Mouse (Mus musculus) thymus, postnatal 14 days (tissue): Measurements from ENCODE around the gene Prdm10.
A peak's percentile ranks its signal among the peaks of the same experiment; 100 is the strongest.

ENCODE experiments used
- DNase-seq: peaks from one replicate; pipeline ENCODE4 v3.0.0; 2021

Prdm10 gene

DNA sequence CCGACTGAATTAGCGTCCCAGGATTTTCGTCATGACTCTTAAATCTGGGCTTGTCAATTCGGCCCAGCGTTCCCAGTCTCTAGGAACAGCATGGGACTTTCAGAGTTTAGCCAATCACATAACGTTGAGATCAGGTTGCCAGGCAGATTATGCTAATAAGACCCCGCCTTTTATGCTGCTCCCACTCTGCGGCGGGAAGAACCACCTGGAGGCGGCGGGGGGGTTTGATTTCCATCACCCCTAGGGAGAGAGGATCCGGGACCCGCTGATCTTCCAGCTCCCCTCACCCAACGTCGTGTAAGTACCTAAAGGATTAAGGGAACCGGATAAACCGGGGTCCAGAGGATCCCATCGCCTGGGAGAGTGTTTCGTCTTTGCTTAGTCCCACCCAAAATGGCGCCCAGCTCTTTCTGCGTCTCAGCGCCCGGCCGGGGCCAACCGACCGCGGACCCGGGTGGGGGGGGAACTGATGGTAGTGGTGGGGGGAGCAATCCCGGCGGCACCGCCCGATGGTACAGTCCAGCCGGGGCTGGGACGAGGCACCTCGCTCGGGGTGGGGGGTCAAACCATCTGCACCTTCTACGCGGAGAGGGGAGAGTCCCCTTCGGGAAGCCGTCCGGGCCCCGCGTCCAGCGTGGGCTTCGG lies at the start of gene Prdm10:
Prdm10 (plus strand) TSS at position 173 of the 645 bp plus-strand sequence.
- peak; percentile 95 for DNase-seq

DNA sequence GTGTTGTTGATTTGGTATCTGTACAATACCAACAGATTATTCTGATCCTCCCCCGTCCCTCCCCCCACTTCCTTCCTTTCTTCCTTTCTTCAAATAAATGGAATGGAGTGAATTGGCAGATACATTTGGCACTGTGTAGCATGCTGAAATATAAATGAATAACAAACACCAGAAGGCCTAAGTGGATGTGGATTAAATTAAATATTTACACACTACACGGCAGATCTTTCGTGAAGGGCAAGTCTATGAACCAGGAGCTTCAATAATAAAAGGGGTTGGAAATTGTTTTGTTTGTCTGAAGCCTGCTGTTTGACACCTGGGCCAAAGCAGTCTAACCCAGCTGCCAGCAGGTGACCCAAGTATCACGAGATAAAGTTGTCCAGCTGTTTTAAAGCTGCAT lies 45.3 kb upstream of the Prdm10 start:
- DNase-seq = no peak

DNA sequence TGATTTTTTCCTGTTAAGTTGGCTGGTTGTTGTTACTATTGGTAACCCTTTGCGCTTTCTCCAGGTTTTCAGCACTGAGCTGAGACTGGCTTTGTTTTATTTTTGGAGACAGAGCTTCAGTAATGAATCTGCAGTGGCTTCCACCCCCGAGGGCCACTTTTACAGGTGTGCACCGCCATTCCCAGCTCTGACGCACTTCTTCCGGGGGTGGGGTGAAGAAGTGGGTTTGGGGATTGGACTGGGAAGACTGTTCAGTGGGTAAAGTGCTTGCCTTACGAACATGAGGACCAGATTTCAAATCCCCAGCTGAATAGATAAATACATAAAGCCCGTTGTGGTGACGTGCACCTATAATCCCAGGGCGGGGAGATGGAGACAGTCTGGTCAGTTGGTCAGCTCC lies 44.8 kb upstream of the Prdm10 start:
- DNase-seq = no peak

DNA sequence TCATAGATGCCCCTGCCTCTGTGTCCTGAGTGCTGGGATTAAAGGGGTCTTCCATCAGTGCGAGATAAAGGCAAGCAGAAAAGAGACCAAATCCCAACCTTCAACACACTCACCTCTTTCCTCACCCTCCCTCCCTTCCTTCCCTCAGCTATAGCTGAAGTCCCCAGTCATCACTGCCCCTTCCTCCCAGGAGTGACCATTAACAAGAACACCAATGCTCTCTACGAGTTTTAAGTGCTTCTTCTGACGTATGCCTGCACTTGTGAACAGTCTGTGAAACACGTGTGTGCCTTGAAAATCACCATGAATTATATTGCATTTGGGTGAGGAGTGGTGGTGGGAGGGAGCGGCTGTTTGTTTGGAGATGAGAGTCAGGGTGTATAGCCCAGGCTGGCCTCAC lies 44.3 kb upstream of the Prdm10 start:
- no peak for DNase-seq

DNA sequence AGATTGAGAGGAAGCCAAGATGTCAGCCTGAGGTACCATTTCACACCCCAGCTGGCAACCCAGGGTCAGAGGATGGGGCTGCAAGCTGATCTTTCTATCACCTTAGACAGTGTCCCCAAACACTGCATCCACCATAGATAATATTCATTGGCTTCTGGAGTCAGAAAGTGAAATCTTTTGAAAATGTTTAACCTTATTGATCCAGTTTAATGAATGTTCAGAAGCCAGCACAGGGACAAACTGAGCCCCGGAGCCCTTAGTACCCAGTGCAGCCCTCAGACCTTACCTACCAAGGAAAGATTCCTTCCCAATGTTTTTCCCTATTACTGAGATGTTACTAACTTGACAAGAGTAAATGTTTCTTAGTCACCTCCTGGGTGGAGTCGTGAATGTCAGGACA lies 41.8 kb upstream of the Prdm10 start:
- no peak for DNase-seq

DNA sequence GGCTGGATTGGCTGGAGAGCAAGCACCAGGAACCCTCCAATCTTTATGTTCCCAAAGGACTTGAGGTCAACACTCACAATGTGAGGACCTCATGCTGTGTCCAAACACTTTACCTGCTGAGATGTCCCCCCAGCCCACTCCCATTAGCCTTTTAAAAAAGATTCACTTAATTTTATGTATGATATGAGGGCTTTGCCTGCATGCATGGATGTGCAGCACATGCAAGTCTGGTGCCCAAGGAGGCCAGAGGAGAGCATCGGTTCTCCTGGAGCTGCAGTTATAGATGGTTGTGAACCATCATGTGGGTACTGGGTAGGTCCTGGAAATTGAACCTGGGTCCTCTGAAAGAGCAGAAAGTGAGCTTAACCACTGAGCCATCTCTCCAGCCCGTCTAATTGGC lies 40.8 kb upstream of the Prdm10 start:
- DNase-seq = no peak

DNA sequence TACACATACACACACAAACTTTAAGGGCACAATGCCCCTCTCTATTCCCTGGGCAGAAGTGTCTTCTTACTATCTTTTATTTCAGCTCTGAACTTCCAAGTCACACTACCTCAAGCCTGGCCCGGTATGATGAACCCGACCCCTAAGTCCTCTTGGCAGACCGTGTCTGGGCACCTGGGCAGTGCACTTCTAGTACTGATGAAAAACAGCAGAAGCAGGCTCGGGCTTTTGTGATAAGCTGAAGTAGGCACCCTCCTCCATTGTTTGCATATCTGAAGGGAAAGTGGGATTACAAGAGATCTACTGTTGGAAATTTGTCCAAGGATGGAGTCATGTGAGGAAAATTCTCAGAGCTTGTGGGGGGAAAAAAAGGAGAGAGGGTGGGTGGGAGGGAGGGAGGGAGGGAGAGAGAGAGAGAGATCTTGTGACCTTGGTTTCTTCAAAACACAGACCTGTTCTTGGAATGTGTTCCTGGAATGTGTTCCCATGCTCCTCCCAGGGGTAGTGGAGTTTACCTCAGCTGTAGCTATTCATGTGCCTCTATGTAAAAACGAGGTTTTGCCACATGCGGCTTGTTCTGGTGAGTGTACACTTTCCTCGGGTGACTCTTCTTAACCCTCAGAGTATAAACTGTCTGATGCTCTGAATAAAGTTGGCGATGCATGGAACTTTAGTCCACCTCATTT lies 39.7 kb upstream of the Prdm10 start:
- DNase-seq = no peak

DNA sequence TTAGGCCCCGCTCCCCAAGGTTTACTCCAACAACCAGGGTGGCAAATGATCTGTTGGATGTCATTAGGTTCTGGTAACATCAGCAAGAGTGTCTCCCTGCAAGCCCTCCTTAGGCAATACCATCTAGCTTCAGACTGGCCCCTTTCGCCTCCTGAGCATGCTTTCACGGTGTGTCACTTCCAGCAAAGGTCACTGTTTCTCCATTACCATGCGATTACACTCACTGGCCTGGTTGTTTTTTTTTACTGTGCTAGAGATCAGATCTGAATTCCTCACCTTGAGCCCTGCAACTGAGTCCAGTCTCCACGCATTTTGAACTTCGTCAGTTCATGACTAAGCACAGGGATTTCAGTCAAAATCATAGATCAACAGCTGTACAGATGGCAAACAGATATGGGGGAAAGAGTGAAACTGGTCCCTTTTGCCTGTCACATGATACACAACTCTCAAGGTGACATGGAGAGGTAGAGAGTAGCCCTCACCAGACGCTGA lies 39.1 kb upstream of the Prdm10 start:
- DNase-seq = no peak

DNA sequence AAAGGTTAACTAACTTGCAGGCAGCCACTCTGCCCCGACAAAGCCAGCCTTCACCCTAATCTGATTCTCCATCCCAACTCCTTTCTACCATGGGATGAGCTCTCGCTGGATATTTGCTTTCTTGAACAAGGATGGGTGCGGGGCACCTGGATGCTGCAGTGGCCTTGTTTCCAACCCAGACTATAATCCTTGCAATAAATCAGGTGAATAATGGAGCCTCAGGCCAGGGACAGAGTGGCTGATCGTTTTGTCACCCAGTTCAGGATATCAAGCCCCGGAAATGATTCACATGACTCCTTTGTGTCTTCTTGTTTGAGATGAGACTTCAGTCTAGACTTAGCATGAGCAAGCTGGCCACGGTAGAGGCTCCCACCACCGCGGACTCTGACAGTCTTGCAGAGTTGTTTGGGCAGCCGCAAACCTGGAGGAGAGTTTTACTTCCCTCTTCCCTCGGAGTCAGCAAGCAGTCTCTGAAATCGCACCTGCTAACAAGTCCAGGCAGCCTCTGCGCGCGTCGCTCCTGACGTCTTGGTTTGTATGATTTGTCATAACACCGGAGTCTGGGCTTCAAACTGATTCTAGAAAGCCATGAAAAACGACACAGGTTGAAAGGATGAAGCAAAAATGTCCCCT lies 36.9 kb upstream of the Prdm10 start:
- no peak for DNase-seq

DNA sequence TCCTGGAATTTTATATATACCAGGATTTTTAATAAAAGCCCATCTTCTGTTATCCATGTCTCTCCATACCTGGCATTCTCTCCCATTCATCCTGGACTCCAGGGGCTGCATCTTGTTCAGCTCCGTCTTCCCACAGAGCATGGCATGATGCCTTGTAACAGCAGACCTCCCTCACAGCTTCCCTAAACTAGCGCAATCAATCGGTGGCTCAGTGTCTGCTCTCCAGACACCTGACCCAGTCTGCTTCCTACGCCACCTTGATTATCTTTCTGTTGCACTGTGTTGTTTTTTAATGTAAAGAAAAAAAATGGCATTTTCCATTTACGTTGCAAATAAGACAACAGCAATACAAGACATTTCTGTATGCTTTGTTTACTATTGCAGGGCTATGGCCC lies 36.4 kb upstream of the Prdm10 start:
- DNase-seq = no peak

DNA sequence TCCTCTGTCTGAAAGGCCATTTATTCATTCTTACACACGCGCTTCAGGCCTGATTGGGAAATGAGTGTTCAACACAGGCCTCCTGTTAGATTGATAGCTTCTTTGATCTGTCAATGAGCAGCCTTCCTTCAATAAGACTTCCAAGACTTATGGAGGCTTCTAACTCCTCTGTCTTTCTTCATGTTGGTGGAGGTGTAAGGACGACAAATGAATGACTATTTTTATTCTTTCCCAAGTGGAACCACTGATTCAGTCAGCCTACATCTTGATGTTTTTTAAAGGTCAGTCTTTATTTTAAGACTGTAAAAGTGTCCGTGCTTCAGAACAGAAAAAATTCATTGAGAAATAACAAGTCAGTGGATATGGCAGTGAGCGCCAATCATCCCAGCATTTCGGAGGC lies 35.3 kb upstream of the Prdm10 start:
- DNase-seq = no peak

DNA sequence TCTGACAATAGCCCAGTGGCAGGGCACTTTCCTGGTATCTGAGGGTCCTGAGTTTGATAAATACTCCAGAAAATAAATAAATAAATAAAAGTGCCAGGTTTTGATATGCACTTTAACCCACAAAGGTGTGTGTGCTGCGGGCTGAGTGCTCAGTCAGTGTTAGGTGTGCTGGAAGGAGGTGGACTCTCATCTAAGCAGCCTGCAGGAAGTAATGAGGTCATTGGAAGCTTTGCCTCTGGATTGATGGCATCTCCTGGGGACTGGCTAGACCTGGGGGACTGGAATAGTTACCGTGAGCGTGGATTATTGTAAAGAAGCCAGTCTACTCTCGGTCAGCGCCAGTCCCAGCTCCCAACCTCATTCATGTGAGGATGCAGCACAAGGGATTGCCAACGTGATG lies 33.9 kb upstream of the Prdm10 start:
- DNase-seq = no peak

DNA sequence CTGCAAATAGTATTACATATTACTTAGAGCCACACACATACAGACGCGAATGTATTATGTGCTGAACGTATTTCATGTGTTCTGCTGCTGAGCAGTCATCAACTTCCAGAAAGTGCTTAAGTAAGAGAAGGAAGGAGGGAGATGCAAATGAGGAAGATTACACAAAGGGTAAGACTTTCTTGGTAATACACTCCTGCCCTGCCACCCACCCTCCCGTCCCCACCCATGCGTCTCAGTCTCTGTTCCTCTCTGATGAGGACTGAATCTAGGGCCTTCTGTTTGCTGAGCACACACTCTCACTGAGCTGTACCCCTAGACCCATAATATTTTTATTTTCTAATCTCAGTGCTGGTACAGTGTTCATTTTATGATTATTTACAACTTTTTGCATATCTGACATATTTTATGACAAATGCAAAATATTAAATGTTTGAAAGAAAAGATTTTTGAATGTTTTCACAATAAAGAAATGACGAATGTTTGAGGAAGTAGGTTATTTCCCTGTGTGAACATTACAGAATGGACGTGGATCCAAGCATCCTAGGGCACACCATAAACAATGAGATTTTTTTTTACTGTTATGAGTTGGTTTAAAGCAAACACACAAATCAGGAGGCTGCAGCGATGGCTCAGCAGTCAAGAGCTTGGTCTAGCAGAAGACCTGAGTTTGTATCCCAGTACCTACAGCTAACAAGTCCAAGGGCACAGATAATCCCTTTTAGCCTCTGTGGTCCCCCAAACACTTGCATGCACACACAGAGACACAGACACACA lies 32.7 kb upstream of the Prdm10 start:
- no peak for DNase-seq

DNA sequence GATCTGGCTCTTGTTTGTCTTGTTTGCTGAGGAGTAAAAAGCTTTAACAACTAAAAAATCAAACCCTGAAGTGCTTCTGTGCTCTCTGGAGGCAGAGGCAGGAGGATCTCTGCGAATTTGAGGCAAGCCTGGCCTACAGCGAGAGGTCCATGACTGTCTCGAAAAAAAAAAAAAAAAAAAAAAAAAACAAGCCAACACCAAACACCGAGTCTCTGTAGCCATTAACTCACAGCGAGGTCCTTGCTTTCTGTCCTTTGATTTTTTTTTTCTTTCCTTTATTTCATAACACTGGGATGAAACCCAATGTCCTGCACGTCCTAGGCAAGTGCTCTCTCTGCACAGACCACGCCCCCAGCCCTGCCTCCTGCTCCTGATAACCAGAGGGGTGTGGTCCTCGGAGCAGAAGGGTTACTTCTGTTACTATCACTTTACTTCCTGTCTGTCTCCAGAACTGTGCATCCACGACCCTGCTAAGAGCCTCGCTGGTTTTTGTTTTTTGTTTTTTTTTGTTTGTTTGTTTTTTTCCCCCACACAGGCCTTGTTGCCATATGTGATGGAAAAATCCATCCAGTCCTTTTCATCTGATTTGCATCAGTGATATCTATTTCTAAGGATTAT lies 28.0 kb upstream of the Prdm10 start:
- peak; percentile 45 for DNase-seq

DNA sequence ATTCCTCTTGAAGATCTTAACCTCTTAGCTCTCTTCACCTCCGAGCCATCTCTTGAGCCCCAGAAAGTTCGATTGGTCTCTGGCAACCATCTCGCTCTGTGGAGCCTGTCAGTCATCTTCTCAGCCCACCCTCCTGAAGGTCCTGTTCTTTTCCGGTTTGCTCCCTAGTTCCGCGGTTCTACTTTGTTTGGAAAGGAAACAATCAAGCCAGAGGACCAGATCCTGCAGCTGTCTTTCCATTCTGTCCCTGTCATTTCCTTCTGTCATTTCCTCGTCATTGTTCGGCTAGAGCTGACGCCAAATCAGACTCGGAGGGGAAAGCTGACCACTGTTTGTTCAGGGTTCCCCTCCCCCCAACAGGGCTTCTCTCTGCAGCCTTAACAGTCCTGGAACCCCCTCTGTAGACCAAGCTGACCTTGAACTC lies 27.0 kb upstream of the Prdm10 start:
- no peak for DNase-seq

DNA sequence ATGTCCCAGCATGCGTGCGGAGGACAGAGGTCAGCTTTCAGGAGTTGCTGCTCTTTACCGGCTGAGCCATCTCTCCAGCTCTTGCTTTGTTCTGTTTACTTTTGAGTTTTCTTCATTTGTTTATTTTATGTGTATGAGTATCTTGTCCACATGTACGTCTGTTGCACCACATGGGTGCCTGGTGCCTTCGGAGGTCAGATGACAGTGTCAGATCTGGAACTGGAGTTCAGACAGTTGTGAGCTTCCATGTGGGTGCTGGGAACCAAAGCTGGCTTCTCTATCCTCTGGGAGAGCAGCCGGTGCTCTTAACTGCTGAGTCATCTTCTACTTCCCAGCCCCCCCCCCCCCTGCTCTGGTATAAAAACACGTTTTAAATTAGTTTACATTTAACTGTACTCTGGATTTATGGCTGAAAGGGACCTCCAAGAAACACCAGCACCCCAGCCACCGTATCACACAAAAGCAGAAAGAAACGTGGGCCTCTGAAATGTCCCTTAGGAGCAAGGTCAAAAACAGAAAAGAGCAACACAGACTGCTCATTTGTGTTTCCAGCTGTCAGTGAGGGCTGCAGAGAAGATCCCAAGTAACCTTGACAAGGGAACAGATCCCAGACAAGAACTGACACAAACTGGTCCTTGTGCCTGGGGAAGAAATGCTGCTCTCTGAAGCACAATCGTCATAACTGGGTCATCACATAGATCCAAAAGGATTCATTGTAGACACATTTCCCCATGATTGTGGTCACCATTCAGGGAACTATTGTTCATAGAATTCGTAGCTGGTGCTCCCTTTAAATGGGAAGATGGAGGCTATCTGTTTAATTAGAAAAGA lies 26.3 kb upstream of the Prdm10 start:
- no peak for DNase-seq

DNA sequence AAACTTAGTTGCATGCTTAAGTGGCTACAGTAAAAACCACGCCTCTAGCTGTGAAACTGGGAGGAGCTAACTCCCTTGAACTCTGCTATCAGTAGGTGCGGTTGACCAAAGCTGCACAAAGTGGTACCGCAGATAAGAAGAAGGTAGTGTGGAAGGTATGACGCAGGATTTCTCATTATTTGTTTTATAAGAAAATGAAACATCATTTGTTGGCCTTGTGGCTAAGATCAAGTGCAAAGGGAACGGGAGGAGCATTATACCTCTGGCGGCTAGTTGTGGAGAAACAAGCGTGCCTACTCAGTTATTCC lies 25.7 kb upstream of the Prdm10 start:
- DNase-seq = no peak

DNA sequence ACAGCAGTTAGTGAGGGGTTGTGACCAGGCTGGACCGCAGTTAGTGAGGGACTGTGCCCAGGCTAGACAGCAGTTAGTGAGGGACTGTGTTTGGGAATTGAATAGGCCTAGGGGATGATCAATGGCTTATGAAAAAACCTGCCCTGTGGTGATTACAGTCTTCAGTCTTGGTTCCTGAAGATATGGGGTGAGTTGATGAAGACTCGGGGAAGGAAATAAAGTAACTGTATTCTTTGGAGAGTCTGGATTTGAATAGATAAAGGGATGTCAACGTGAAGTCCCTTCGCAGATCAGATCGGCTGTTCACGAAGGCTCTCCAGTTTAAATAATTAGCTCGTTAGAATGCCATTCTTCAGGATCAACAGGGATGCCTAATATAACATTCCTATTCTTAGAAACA lies 24.4 kb upstream of the Prdm10 start:
- no peak for DNase-seq

DNA sequence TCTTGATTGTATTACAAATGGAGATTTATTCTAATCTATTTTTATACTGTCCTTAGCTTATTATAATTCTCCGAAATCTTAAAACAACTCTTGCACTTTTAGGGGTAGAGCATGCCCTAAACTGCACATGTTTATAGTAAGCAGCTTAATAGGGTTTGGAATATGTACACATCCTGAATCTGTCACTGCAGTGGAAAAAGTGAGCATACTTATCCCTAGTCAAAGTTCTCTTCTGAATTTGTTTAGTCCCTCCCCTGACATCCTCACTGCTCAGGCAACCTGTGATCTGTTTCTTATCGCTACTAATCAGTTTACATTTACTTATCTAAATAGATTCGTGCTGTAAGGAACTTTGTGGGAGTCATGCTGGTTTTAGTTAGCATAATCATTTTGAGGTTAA lies 22.1 kb upstream of the Prdm10 start:
- no peak for DNase-seq

DNA sequence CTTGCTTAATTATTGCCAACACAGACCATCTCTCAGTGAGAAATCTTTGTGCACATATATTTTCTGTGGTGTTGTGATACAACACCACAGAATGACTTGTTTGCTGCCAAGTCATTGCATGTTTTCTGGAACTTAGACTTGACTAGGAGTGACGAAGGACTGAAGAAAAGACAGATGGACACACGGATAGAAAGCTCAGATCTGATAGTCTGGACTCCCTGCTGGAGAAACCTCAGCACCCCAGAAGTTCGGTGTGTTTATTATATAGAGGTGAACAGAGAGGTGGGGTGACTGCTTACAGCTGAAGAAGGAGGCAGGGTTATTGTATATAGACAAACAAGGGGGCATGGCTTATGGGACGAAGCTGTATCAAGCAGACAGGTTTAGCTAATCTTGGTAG lies 20.1 kb upstream of the Prdm10 start:
- DNase-seq = no peak

DNA sequence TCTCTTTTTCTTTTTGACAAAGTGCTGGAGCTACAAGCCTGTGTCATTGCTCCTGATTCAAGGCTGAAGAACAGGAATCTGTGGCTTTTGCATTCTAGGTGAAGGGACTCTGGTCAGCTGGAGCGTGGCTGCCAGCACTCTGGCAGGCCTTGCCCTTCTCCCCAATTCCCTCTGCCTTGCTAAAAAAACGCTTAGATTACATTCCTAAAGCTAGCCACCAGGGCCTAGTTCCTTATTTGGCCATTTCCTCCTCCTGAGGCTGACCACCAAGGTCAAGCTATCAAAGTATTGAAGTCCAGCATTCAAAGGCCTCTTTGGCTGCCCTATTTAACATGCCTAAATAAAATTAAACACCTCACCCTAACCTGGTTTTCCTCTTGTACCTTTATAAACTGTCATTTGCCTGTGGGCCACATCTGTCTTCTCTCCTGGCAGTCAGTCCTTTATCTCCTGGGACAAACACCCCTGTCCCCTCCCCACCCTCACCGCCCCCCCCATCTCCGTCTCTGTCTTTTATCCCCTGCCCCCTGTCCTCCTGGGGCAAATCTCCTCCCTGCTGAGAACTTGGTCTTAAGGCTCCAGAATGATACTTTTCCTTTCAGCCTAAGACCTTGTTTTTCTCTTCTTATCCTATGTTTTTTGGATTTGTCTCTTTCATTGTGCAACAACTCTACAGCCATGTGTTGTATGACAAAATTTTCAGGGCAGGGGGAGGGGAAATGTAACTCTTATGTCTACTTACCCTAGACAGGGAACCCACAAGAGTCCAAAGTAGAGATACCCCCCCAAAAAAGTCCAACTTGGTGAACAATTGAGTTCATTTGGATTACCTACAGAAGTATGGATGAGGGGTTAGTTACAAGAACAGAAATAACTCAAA lies 17.9 kb upstream of the Prdm10 start:
- DNase-seq = no peak
